ENCODE assay signal across 9 mouse cellular contexts in the genomic region with DNA sequence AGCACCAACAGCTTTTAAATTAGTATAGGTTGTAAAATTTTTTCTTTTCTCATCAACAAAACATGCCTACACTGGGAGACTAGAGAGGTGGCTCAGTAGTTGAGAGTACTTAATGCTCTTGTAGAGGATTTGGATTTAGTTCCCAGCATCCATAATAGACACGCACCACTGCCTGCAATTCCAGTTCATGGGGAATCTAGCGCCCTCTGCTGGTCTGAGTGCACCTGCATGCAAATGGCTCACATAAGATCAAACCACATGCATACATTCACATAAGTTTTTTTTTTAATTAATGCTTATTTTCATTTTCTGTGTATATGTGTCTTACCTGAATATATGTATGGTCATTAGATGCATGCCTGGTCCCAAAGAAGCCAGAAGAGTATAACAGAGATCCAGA. TPM values are rescaled to one million over a fixed set of nuclear protein-coding genes. Genes with fewer than 3 reads are reported as not detected.
DNase-seq lines count a peak whose midpoint lies in the region; ATAC-seq and TF ChIP-seq lines count a peak whose summit lies in the region.
"Had no signal": no experiment of that assay in that cellular context is flagged by ENCODE, and none has a peak within 500 bp of the region (broad histone marks: within the 10 kb centered on the region; RNA-seq: fewer than 3 reads in every experiment).

No protein-coding gene starts in this region.

- no peaks in the 10 kb centered on the region for H3K4me1 ChIP-seq in kidney, embryonic 14.5 days (ENCODE audit: control insufficient read depth, insufficient read depth, low read length)
- peaks cover 57% of the 10 kb centered on the region for H3K4me1 ChIP-seq in E14TG2a.4 (replicated peaks; ENCODE audit: low read depth, low read length)
- no peaks in the 10 kb centered on the region for H3K4me1 ChIP-seq in forebrain, embryonic 12.5 days
- H3K4me1 ChIP-seq: midbrain, embryonic 12.5 days had no signal

- no peaks in the 10 kb centered on the region for H3K9me3 ChIP-seq in kidney, embryonic 14.5 days (ENCODE audit: control insufficient read depth, low read length)
- no peaks in the 10 kb centered on the region for H3K9me3 ChIP-seq in E14TG2a.4 (ENCODE audit: low read length)
- no peaks in the 10 kb centered on the region for H3K9me3 ChIP-seq in forebrain, embryonic 12.5 days
- H3K9me3 ChIP-seq: midbrain, embryonic 12.5 days had no signal

- H3K36me3 ChIP-seq in kidney, embryonic 14.5 days (ENCODE audit: control insufficient read depth, insufficient read depth, low read length): no peaks in the 10 kb centered on the region
- no peaks in the 10 kb centered on the region for H3K36me3 ChIP-seq in E14TG2a.4 (ENCODE audit: insufficient read depth, low read length)
- no peaks in the 10 kb centered on the region for H3K36me3 ChIP-seq in forebrain, embryonic 12.5 days (replicated peaks)
- H3K36me3 ChIP-seq: midbrain, embryonic 12.5 days had no signal

- H3K9ac ChIP-seq in kidney, embryonic 14.5 days (ENCODE audit: low read depth, low read length): no peak overlapping the region
- H3K9ac ChIP-seq in forebrain, embryonic 12.5 days: no peak overlapping the region
- H3K9ac ChIP-seq: midbrain, embryonic 12.5 days had no signal

- DNase-seq in kidney, adult 18-20 months: peak; percentile 38
- peak; percentile 8 for DNase-seq in T-cell, adult 2 months (ENCODE audit: low spot score)
- DNase-seq in retina, embryonic 14.5 days (ENCODE audit: low spot score): peak; percentile 47

- ATAC-seq in kidney, embryonic 14.5 days (ENCODE audit: low FRiP score, low TSS enrichment): no peak
- ATAC-seq in granulocyte monocyte progenitor cell, adult 5-6 weeks (replicated peaks; ENCODE audit: poor library complexity, severe bottlenecking): peak; percentile 56; the same call in 1 of the 2 replicates
- ATAC-seq in forebrain, embryonic 12.5 days (ENCODE audit: low FRiP score): no peak

- TF ChIP-seq CTCF in E14TG2a.4 (conservative IDR thresholded peaks at IDR 0.05; ENCODE audit: low read length): peak; percentile 98

- no peak overlapping the region for H3K4me3 ChIP-seq in kidney, embryonic 14.5 days (ENCODE audit: low read length)
- H3K4me3 ChIP-seq in E14TG2a.4 (replicated peaks; ENCODE audit: low read length): no peak overlapping the region
- H3K4me3 ChIP-seq in forebrain, embryonic 12.5 days (replicated peaks): no peak overlapping the region
- H3K4me3 ChIP-seq: midbrain, embryonic 12.5 days had no signal

- H3K27ac ChIP-seq in kidney, embryonic 14.5 days (ENCODE audit: low read depth, low read length): no peak overlapping the region
- H3K27ac ChIP-seq in forebrain, embryonic 12.5 days: no peak overlapping the region
- H3K27ac ChIP-seq: midbrain, embryonic 12.5 days had no signal

- H3K27me3 ChIP-seq in kidney, embryonic 14.5 days (ENCODE audit: control insufficient read depth, insufficient read depth, low read length): no peaks in the 10 kb centered on the region
- H3K27me3 ChIP-seq in E14TG2a.4 (ENCODE audit: insufficient read depth, low read length): peaks cover 12% of the 10 kb centered on the region
- H3K27me3 ChIP-seq in forebrain, embryonic 12.5 days: peaks cover 12% of the 10 kb centered on the region; the same call in 1 of the 2 replicates

- WGBS in kidney, embryonic 14.5 days: 51% methylated on average over 2 of the region's 2 CpGs
- 42% methylated on average over 2 of the region's 2 CpGs for WGBS in forebrain, embryonic 12.5 days

- no peak overlapping the region for H3K4me2 ChIP-seq in kidney, embryonic 14.5 days (replicated peaks; ENCODE audit: low read depth, low read length)
- no peak overlapping the region for H3K4me2 ChIP-seq in forebrain, embryonic 12.5 days
- H3K4me2 ChIP-seq: midbrain, embryonic 12.5 days had no signal

RNA-seq across cellular contexts. Expression of a gene that starts 13.2 kb away (rescaled TPM):
- polyA plus RNA-seq in kidney, embryonic 14.5 days (2014; fragmentation: Nextera tagmentation; extraction: Ambion mirVana): 0.03 TPM in 1 of 2 replicates, not detected in the other
- total RNA-seq in granulocyte monocyte progenitor cell, adult 5-6 weeks (2014; fragmentation: Nextera tagmentation): 3.4 TPM in 1 of 2 replicates, not detected in the other
- total RNA-seq in granulocyte monocyte progenitor cell, adult 5-6 weeks (2017): 2.1 and 3.2 TPM in 2 replicates
- not detected in 2 replicates for polyA plus RNA-seq in forebrain, embryonic 12.5 days (2016; fragmentation: Nextera tagmentation; extraction: Ambion mirVana)
- polyA plus RNA-seq: heart, embryonic 14.5 days; midbrain, embryonic 12.5 days had no signal

RNA-seq across cellular contexts. Expression of a gene that starts 26.1 kb away (rescaled TPM):
- polyA plus RNA-seq in kidney, embryonic 14.5 days (2014; fragmentation: Nextera tagmentation; extraction: Ambion mirVana): 50.5 and 81.3 TPM in 2 replicates
- total RNA-seq in granulocyte monocyte progenitor cell, adult 5-6 weeks (2014; fragmentation: Nextera tagmentation): 14.0 TPM in 2 replicates
- total RNA-seq in granulocyte monocyte progenitor cell, adult 5-6 weeks (2017): 3.2 and 3.7 TPM in 2 replicates
- polyA plus RNA-seq in forebrain, embryonic 12.5 days (2016; fragmentation: Nextera tagmentation; extraction: Ambion mirVana): 21.3 and 23.2 TPM in 2 replicates

RNA-seq across cellular contexts. Expression of a gene that starts 26.2 kb away (rescaled TPM):
- polyA plus RNA-seq in kidney, embryonic 14.5 days (2014; fragmentation: Nextera tagmentation; extraction: Ambion mirVana): 0.10 and 0.28 TPM in 2 replicates
- total RNA-seq in granulocyte monocyte progenitor cell, adult 5-6 weeks (2014; fragmentation: Nextera tagmentation): not detected in 2 replicates
- total RNA-seq in granulocyte monocyte progenitor cell, adult 5-6 weeks (2017): not detected in 2 replicates
- polyA plus RNA-seq in forebrain, embryonic 12.5 days (2016; fragmentation: Nextera tagmentation; extraction: Ambion mirVana): 0.73 and 2.4 TPM in 2 replicates
